Mouse (Mus musculus) left cerebral cortex, postnatal 25 days (tissue): ENCODE data around the gene Cyp3a41a. TPM values are rescaled to one million over a fixed set of nuclear protein-coding genes. Genes with fewer than 3 reads are reported as not detected.
"Not testable (repeated sequence)": the region's sequence is repeated elsewhere in the genome, so short reads cannot be mapped to it uniquely, and the experiment has no call there.

Experiments
- DNase-seq, 2 experiments: peaks; one replicate each; pipeline ENCODE4 v3.0.0; 2022; ENCODE audit warnings: low spot score in 2 of 2, mixed read lengths in 1 of 2
- intact Hi-C: fragments of 180-260 bp; cut with DNase I; formaldehyde crosslinking; loops from one replicate; pipeline ENCODE4 v1.15.1; 2025
- total RNA-seq, 2 experiments: library from RNA; stranded (reverse); gene quantifications; 2 replicates each; pipeline ENCODE4 v1.2.3; 2021

The Cyp3a41a gene
- total RNA-seq, result not detected

DNA sequence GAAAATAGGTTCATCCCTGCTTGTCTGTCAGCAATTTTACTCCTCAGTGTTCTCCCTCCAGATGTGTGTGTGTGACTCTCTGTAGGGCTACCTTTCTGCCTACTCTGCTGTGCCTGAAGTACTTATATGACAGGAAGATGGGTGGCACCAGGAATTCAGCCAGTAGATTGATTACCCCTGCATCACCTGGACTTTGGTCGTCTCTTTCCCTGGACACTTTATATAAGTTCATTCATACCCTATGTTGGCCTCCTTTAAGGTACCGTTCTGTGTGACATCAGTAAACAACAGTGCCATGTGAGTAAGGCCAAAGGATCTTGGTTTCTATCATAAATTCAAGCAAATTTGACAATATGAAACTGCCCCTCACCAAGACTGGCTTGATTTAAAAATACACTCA lies at the start of gene Cyp3a41a:
TSS of gene Cyp3a41a (minus strand) at position 101 of the 400 bp plus-strand sequence.
- intact Hi-C loops, DNase-seq: not testable (repeated sequence)

GRCm38 (mm10) chr5:145737512-145737911 lies 17.6 kb upstream of the Cyp3a41a start:
- intact Hi-C loops, DNase-seq: not testable (repeated sequence)

GRCm38 (mm10) chr5:145714296-145714695 lies 5.6 kb downstream of the Cyp3a41a start:
- intact Hi-C loops, DNase-seq: not testable (repeated sequence)

GRCm38 (mm10) chr5:145707372-145707771 lies 12.6 kb downstream of the Cyp3a41a start:
- intact Hi-C loops, DNase-seq: not testable (repeated sequence)

- intact Hi-C loops, result no loop called here
Measured at GRCm38 (mm10) chr5:145662007-145662406, 57.9 kb downstream of the Cyp3a41a start.

GRCm38 (mm10) chr5:145647779-145648178 lies 72.2 kb downstream of the Cyp3a41a start:
- intact Hi-C loops, result no loop called here
- no peak for DNase-seq

More at GRCm38 (mm10) chr5:145662007-145662406, 57.9 kb downstream of the Cyp3a41a start:
- no peak for DNase-seq

Other genes with a start within 250 kb of the Cyp3a41a start
- not detected for gene Cyp3a41b, start 135.4 kb downstream of the Cyp3a41a start, total RNA-seq
- gene Cyp3a44, start 85.7 kb upstream of the Cyp3a41a start, total RNA-seq, result not detected
- gene Cyp3a11, start 159.8 kb upstream of the Cyp3a41a start, total RNA-seq, result not detected